Mouse (Mus musculus) stomach, postnatal 0 days (tissue): ENCODE results near the gene Smpd3. TPM values are rescaled to one million over a fixed set of nuclear protein-coding genes. Genes with fewer than 3 reads are reported as not detected.

Experiments used
- ATAC-seq: fragments of 200-750 bp; cut with Nextera tagmentation; 2 replicates; pipeline ENCODE4 v1.8.0; 2017; ENCODE audit not compliant: low FRiP score, low TSS enrichment
- DNase-seq: peaks from one replicate; pipeline ENCODE4 v3.0.0-alpha.2; 2016; ENCODE audit warnings: low spot score
- H3K27ac ChIP-seq: fragments of 300-500 bp; sonication (generic); replicated peaks from 2 replicates; pipeline ENCODE4 v1.5.1; 2014; ENCODE audit warnings: mild to moderate bottlenecking, control low read depth
- H3K27me3 ChIP-seq: fragments of 300-500 bp; sonication (generic); 2 replicates; pipeline ENCODE4 v1.6.1; 2014; ENCODE audit warnings: low read length; ENCODE audit not compliant: control insufficient read depth, insufficient read depth
- H3K36me3 ChIP-seq: fragments of 300-500 bp; sonication (generic); 2 replicates; pipeline ENCODE4 v1.6.1; 2014; ENCODE audit warnings: low read length, mixed read lengths; ENCODE audit not compliant: control insufficient read depth, insufficient read depth
- H3K4me1 ChIP-seq: fragments of 300-500 bp; sonication (generic); replicated peaks from 2 replicates; pipeline ENCODE4 v1.6.1; 2014; ENCODE audit warnings: antibody characterized with exemption; ENCODE audit not compliant: control insufficient read depth, insufficient read depth
- H3K4me2 ChIP-seq: fragments of 300-500 bp; sonication (generic); replicated peaks from 2 replicates; pipeline ENCODE4 v1.6.1; 2014; ENCODE audit warnings: low read depth, mild to moderate bottlenecking, control low read depth, moderate library complexity
- H3K4me3 ChIP-seq: fragments of 300-500 bp; sonication (generic); 2 replicates; pipeline ENCODE4 v1.5.1; 2014; ENCODE audit warnings: low read depth, low read length, control low read depth
- H3K9ac ChIP-seq: fragments of 300-500 bp; sonication (generic); 2 replicates; pipeline ENCODE4 v1.6.1; 2014; ENCODE audit warnings: mild to moderate bottlenecking, low read length, control low read depth, mixed read lengths
- H3K9me3 ChIP-seq: fragments of 300-500 bp; sonication (generic); 2 replicates; pipeline ENCODE4 v1.6.1; 2016; ENCODE audit warnings: low read length; ENCODE audit not compliant: control insufficient read depth
- CTCF ChIP-seq: IDR thresholded peaks from 2 replicates; pipeline ENCODE4 v1.5.1; 2016; ENCODE audit warnings: antibody characterized with exemption, low read depth, mild to moderate bottlenecking, moderate library complexity
- EP300 ChIP-seq: optimal IDR thresholded peaks from 2 replicates; pipeline ENCODE3; 2016; ENCODE audit warnings: antibody characterized with exemption
- WGBS: fragments of 180-500 bp; shearing (Covaris S2); extraction: QIAGEN DNeasy Blood & Tissue Kit; methylation state at CpG from one replicate; pipeline ENCODE4 v1.1.7; 2014; 5-methylcytosine and 5-hydroxymethylcytosine counted together
- polyA plus RNA-seq: library from polyadenylated mRNA; unstranded; fragments of >200 nt; fragmentation: Nextera tagmentation; extraction: Ambion mirVana; gene quantifications from 2 replicates; pipeline ENCODE4 v1.2.1, GENCODE M21; 2015

Smpd3 gene
- polyA plus RNA-seq, 1 experiment from 2014 or later: 47.7 TPM

DNA sequence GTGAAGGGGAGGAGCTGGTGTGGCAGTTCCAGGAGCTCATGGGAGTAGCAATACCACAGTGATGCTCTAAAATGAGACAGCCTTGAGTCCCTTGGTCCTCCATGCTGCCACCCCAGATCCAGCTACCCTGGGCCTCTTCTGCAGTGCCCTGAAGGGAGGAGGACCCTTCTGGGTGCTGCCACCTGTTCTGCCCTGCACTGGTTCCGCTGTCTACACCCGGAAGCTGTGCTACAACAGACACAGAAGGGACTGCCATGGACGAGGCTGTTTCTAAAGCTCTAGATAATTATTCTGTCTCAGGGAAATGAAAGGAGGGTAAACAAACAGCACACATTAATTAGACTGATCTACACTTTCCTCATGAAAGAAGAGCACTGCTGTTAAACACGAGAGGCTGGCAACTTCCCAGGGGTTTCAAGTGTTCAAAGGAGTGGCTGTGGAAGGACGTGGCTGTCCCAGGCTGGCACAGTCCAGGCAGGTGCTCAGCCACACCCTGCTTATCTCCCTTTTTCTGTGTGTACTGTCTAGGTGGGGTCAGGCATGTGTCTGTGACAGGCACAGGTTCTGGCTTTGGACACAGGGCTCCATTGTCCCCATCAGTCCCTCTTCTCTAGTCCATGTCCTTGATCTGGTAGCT lies 69.0 kb downstream of the Smpd3 start:
- H3K4me2 ChIP-seq: no peak overlapping the region
- peak overlapping the region; percentile 81 for H3K27ac ChIP-seq
- peak; percentile 76 for DNase-seq

DNA sequence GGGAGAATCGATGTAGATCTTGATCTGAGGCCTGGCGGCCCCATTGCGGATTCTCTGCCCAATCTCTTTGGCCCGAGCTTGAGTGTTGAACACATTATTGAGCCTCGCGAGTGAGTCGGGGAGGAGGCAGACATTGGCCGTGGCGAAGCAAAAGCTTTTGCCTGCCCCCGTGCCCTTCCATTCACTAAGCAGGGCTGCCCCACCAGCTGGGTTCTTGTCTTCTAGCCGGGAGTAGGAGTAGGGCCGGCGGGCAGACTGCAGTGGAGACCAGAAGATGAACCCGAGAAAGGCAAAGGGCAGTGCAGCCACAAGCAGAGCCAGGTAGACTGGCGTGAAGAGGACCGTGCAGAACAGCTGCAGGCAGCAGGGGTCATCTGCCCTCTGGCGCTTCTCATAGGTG lies 72.4 kb downstream of the Smpd3 start:
- Histone ChIP-seq H3K4me3 (no peak overlapping the region), H3K36me3 (no peaks in the 10 kb centered on the region), H3K9ac (no peak overlapping the region), H3K9me3 (no peaks in the 10 kb centered on the region), H3K27me3 (no peaks in the 10 kb centered on the region), H3K4me1 (peaks cover 5% of the 10 kb centered on the region; the same call in 1 of the 2 replicates), H3K4me2 (no peak overlapping the region), H3K27ac (no peak overlapping the region)
- 87% methylated on average over 17 of the region's 17 CpGs for WGBS
- no peak for TF ChIP-seq CTCF
- TF ChIP-seq EP300: no peak
- DNase-seq (no peak), ATAC-seq (no peak)

More for the DNA sequence above, 69.0 kb downstream of the Smpd3 start:
- H3K36me3 ChIP-seq: no peaks in the 10 kb centered on the region
- H3K27me3 ChIP-seq: no peaks in the 10 kb centered on the region
- ATAC-seq: peak; percentile 89
- no peaks in the 10 kb centered on the region for H3K9me3 ChIP-seq
- no peak for TF ChIP-seq EP300
- TF ChIP-seq CTCF: no peak
- 42% methylated on average over 5 of the region's 5 CpGs for WGBS
- H3K9ac ChIP-seq: no peak overlapping the region
- H3K4me3 ChIP-seq: no peak overlapping the region
- peaks cover 5% of the 10 kb centered on the region; the same call in 1 of the 2 replicates for H3K4me1 ChIP-seq

DNA sequence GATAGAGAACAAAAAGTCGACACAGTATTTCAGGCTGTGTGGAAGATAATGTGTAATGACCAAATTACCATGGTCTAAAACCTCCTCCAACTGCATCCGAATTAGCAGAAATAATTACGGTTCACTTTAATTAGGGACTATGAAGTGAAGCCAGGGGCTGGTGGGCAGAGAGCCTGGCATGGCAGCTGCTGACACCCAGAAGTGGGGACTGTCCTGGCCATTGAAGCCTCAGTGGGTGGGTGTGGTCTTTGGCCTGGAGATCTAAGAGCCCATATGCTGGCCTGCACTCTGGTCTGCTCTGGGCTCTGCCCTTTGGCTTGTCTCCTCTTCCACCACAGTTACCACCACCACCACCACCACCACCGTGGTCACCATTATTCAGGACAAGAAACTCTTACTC lies 73.9 kb downstream of the Smpd3 start:
- Histone ChIP-seq H3K9me3 (no peaks in the 10 kb centered on the region), H3K4me3 (no peak overlapping the region), H3K27ac (no peak overlapping the region), H3K4me2 (no peak overlapping the region), H3K27me3 (no peaks in the 10 kb centered on the region), H3K36me3 (no peaks in the 10 kb centered on the region), H3K9ac (no peak overlapping the region), H3K4me1 (no peaks in the 10 kb centered on the region)
- TF ChIP-seq CTCF: no peak
- no peak for TF ChIP-seq EP300
- ATAC-seq: no peak
- DNase-seq: no peak
- 93% methylated on average over 4 of the region's 4 CpGs for WGBS

DNA sequence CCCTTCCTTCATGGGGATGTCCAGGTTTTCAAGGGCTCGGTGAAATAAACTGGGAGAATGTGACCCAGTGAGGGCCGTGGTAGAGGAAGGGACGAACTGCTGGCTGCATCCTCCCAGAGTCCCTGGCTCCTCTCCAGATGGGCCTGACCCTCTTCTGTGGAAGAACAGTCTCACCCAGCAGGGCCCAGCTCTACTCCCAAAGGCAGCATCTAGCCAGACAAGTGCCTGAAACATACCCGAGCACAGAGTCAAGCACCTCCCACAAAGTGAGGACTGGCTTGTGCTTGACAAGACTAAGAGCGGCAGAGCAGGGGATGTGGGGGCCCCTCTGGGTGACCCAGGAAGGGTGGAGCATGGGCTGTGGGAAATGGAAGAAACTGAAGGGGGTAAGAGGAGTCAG lies 75.4 kb downstream of the Smpd3 start:
- H3K4me1 ChIP-seq: no peaks in the 10 kb centered on the region
- no peak for DNase-seq
- no peak for TF ChIP-seq EP300
- H3K4me2 ChIP-seq: no peak overlapping the region
- no peaks in the 10 kb centered on the region for H3K9me3 ChIP-seq
- H3K27ac ChIP-seq: no peak overlapping the region; the same call in 1 of the 2 replicates
- 34% methylated on average over 5 of the region's 5 CpGs for WGBS
- H3K4me3 ChIP-seq: no peak overlapping the region
- ATAC-seq: no peak
- H3K27me3 ChIP-seq: no peaks in the 10 kb centered on the region
- H3K9ac ChIP-seq: no peak overlapping the region
- H3K36me3 ChIP-seq: no peaks in the 10 kb centered on the region

GRCm38 (mm10) chr8:106260894-106261293 lies 76.9 kb downstream of the Smpd3 start:
- TF ChIP-seq CTCF: no peak
- TF ChIP-seq EP300: no peak
- DNase-seq: no peak
- Histone ChIP-seq H3K9me3 (no peaks in the 10 kb centered on the region), H3K27ac (no peak overlapping the region), H3K4me3 (no peak overlapping the region), H3K9ac (no peak overlapping the region), H3K36me3 (no peaks in the 10 kb centered on the region), H3K4me2 (no peak overlapping the region), H3K27me3 (no peaks in the 10 kb centered on the region), H3K4me1 (no peaks in the 10 kb centered on the region)
- 85% methylated on average over 4 of the region's 4 CpGs for WGBS
- ATAC-seq: no peak

GRCm38 (mm10) chr8:106259579-106260255 lies 78.1 kb downstream of the Smpd3 start:
- ATAC-seq (no peak), DNase-seq (no peak)
- H3K9ac ChIP-seq: no peak overlapping the region
- H3K27ac ChIP-seq: no peak overlapping the region
- H3K36me3 ChIP-seq: 0 out of 2 replicates have a peak, but pooled peaks cover 2% of the 10 kb centered on the region
- WGBS: 88% methylated on average over 10 of the region's 10 CpGs
- no peak overlapping the region for H3K4me2 ChIP-seq
- H3K9me3 ChIP-seq: no peaks in the 10 kb centered on the region
- TF ChIP-seq CTCF (no peak), EP300 (no peak)
- H3K4me3 ChIP-seq: no peak overlapping the region
- H3K4me1 ChIP-seq: no peaks in the 10 kb centered on the region
- H3K27me3 ChIP-seq: no peaks in the 10 kb centered on the region
